Mouse (Mus musculus): ENCODE measurements around the gene Cox6b2. TPM values are rescaled to one million over a fixed set of nuclear protein-coding genes. Genes with fewer than 3 reads are reported as not detected.

Gene Cox6b2
- total RNA-seq, 2 experiments from 2014 or later, result 5.2 to 6.1 TPM

GRCm38 (mm10) chr7:4764946-4765710 is 12.2 kb upstream of the Cox6b2 start:
- DNase-seq (ENCODE audit: extremely low spot score in 1 of 2, low spot score in 1 of 2), result no peak

GRCm38 (mm10) chr7:4759670-4760069 is 6.8 kb upstream of the Cox6b2 start:
- no peak for DNase-seq (ENCODE audit: extremely low spot score in 1 of 2, low spot score in 1 of 2)

GRCm38 (mm10) chr7:4751971-4752820 is 698 bp downstream of the Cox6b2 start:
- no peak for DNase-seq (ENCODE audit: extremely low spot score in 1 of 2, low spot score in 1 of 2)

GRCm38 (mm10) chr7:4749169-4749568 is 3.7 kb downstream of the Cox6b2 start:
- no peak for DNase-seq (ENCODE audit: extremely low spot score in 1 of 2, low spot score in 1 of 2)

- DNase-seq (ENCODE audit: extremely low spot score in 1 of 2, low spot score in 1 of 2), result no peak
Measured at GRCm38 (mm10) chr7:4748321-4748720, 4.6 kb downstream of the Cox6b2 start.

GRCm38 (mm10) chr7:4747156-4747899 is 5.6 kb downstream of the Cox6b2 start:
- no peak for DNase-seq (ENCODE audit: extremely low spot score in 1 of 2, low spot score in 1 of 2)

- no peak for DNase-seq (ENCODE audit: extremely low spot score in 1 of 2, low spot score in 1 of 2)
Measured at GRCm38 (mm10) chr7:4746326-4746980, 6.4 kb downstream of the Cox6b2 start.

GRCm38 (mm10) chr7:4744886-4745285 is 8.0 kb downstream of the Cox6b2 start:
- no peak for DNase-seq (ENCODE audit: extremely low spot score in 1 of 2, low spot score in 1 of 2)

- no peak for DNase-seq (ENCODE audit: extremely low spot score in 1 of 2, low spot score in 1 of 2)
Measured at GRCm38 (mm10) chr7:4743354-4743753, 9.5 kb downstream of the Cox6b2 start.

- no peak for DNase-seq (ENCODE audit: extremely low spot score in 1 of 2, low spot score in 1 of 2)
Measured at GRCm38 (mm10) chr7:4742482-4742819, 10.4 kb downstream of the Cox6b2 start.

GRCm38 (mm10) chr7:4741672-4742481 is 11.0 kb downstream of the Cox6b2 start:
- no peak for DNase-seq (ENCODE audit: extremely low spot score in 1 of 2, low spot score in 1 of 2)

- DNase-seq (ENCODE audit: extremely low spot score in 1 of 2, low spot score in 1 of 2), result peak in 1 of 2 experiments; percentile 39
Measured at GRCm38 (mm10) chr7:4741151-4741550, 11.7 kb downstream of the Cox6b2 start.

- no peak for DNase-seq (ENCODE audit: extremely low spot score in 1 of 2, low spot score in 1 of 2)
Measured at GRCm38 (mm10) chr7:4740309-4740727, 12.6 kb downstream of the Cox6b2 start.

GRCm38 (mm10) chr7:4739544-4740275 is 13.2 kb downstream of the Cox6b2 start, which contains the start of gene Kmt5c:
Gene Kmt5c (plus strand): TSS chr7:4740115.
- peak; percentile 82 to 92 for DNase-seq (ENCODE audit: extremely low spot score in 1 of 2, low spot score in 1 of 2)

- no peak for DNase-seq (ENCODE audit: extremely low spot score in 1 of 2, low spot score in 1 of 2)
Measured at GRCm38 (mm10) chr7:4739041-4739543, 13.8 kb downstream of the Cox6b2 start.

GRCm38 (mm10) chr7:4732968-4733392 is 19.9 kb downstream of the Cox6b2 start:
- no peak for DNase-seq (ENCODE audit: extremely low spot score in 1 of 2, low spot score in 1 of 2)

GRCm38 (mm10) chr7:4731090-4731489 is 21.8 kb downstream of the Cox6b2 start:
- DNase-seq (ENCODE audit: extremely low spot score in 1 of 2, low spot score in 1 of 2), result no peak

- no peak for DNase-seq (ENCODE audit: extremely low spot score in 1 of 2, low spot score in 1 of 2)
Measured at GRCm38 (mm10) chr7:4725169-4725568, 27.7 kb downstream of the Cox6b2 start, which contains the start of gene Tmem150b. Gene Tmem150b (minus strand): TSS chr7:4725249.

All from layer of hippocampus, postnatal 25 days (tissue).